Mouse (Mus musculus): ENCODE measurements around the gene Gm11011. TPM values are rescaled to one million over a fixed set of nuclear protein-coding genes. Genes with fewer than 3 reads are reported as not detected.
"Not testable (repeated sequence)": the region's sequence is repeated elsewhere in the genome, so short reads cannot be mapped to it uniquely, and the experiment has no call there.

Gene Gm11011
- total RNA-seq (2021) (not detected), polyA plus RNA-seq (2012; rRNA removed) (not detected in 2 replicates)
- long read RNA-seq, result 0 reads

GRCm38 (mm10) chr2:169587645-169588044 is at the start of gene Gm11011:
Gene Gm11011, minus strand, starts transcription at chr2:169587745.
- H3K36me3 ChIP-seq (ENCODE audit: control insufficient read depth, insufficient read depth, low read length); intact Hi-C loops (cut with DNase I); H3K4me1 ChIP-seq (ENCODE audit: control insufficient read depth, insufficient read depth, low read length): not testable (repeated sequence)

GRCm38 (mm10) chr2:169636414-169636813 is 48.9 kb upstream of the Gm11011 start:
- H3K27me3 ChIP-seq (ENCODE audit: control insufficient read depth, insufficient read depth, low read length), result no peaks in the 10 kb centered on the region
- WGBS, result 58% methylated on average over 4 of the region's 4 CpGs
- H3K9ac ChIP-seq (ENCODE audit: low read depth, low read length), result peak overlapping the region; percentile 44
- no peaks in the 10 kb centered on the region; the same call in 1 of the 2 replicates for H3K79me2 ChIP-seq (replicated peaks; ENCODE audit: control insufficient read depth, insufficient read depth, low read length)
- no peaks in the 10 kb centered on the region; the same call in 1 of the 2 replicates for H3K36me3 ChIP-seq (ENCODE audit: control insufficient read depth, insufficient read depth, low read length)
- peak overlapping the region; percentile 31; the same call in 1 of the 2 replicates for H3K4me3 ChIP-seq
- TF ChIP-seq POLR2A (IDR thresholded peaks at IDR 0.05; ENCODE audit: insufficient read depth, low read depth, low read length) (no peak), CTCF (IDR thresholded peaks at IDR 0.05) (no peak), EP300 (IDR thresholded peaks at IDR 0.05; ENCODE audit: insufficient read depth, low read depth, low read length) (no peak)
- peaks cover 2% of the 10 kb centered on the region; the same call in 1 of the 2 replicates for H3K4me1 ChIP-seq (ENCODE audit: control insufficient read depth, insufficient read depth, low read length)
- intact Hi-C loops (cut with DNase I), result no loop called here
- no peak for DNase-seq
- peak overlapping the region; percentile 3 for H3K27ac ChIP-seq

More at GRCm38 (mm10) chr2:169587645-169588044, at the start of gene Gm11011:
- not testable (repeated sequence) for H3K79me2 ChIP-seq (replicated peaks; ENCODE audit: control insufficient read depth, insufficient read depth, low read length); H3K27ac ChIP-seq; H3K9ac ChIP-seq (ENCODE audit: low read depth, low read length); DNase-seq; H3K27me3 ChIP-seq (ENCODE audit: control insufficient read depth, insufficient read depth, low read length); H3K4me3 ChIP-seq

GRCm38 (mm10) chr2:169635428-169635827 is 47.9 kb upstream of the Gm11011 start:
- intact Hi-C loops (cut with DNase I), result loop anchor here (2.0 kb wide), 1 partner anchor 29 kb away; no protein-coding TSS in a partner anchor
- H3K36me3 ChIP-seq (ENCODE audit: control insufficient read depth, insufficient read depth, low read length), result no peaks in the 10 kb centered on the region; the same call in 1 of the 2 replicates
- H3K27ac ChIP-seq, result peak overlapping the region; percentile 93
- no peak for DNase-seq
- TF ChIP-seq POLR2A (IDR thresholded peaks at IDR 0.05; ENCODE audit: insufficient read depth, low read depth, low read length), result no peak
- TF ChIP-seq EP300 (IDR thresholded peaks at IDR 0.05; ENCODE audit: insufficient read depth, low read depth, low read length), result no peak
- no peak for TF ChIP-seq CTCF (IDR thresholded peaks at IDR 0.05)
- peaks cover 2% of the 10 kb centered on the region; the same call in 1 of the 2 replicates for H3K4me1 ChIP-seq (ENCODE audit: control insufficient read depth, insufficient read depth, low read length)
- WGBS, result 37% methylated on average over 7 of the region's 7 CpGs
- H3K4me3 ChIP-seq, result peak overlapping the region; percentile 80
- no peaks in the 10 kb centered on the region for H3K27me3 ChIP-seq (ENCODE audit: control insufficient read depth, insufficient read depth, low read length)
- H3K79me2 ChIP-seq (replicated peaks; ENCODE audit: control insufficient read depth, insufficient read depth, low read length), result no peaks in the 10 kb centered on the region; the same call in 1 of the 2 replicates
- 0 out of 2 replicates have a peak overlapping the region, but pooled peaks have one; percentile 20 for H3K9ac ChIP-seq (ENCODE audit: low read depth, low read length)

- Histone ChIP-seq H3K4me3 (peak overlapping the region; percentile 80), H3K4me1 (ENCODE audit: control insufficient read depth, insufficient read depth, low read length) (peaks cover 2% of the 10 kb centered on the region; the same call in 1 of the 2 replicates), H3K27me3 (ENCODE audit: control insufficient read depth, insufficient read depth, low read length) (no peaks in the 10 kb centered on the region), H3K9ac (ENCODE audit: low read depth, low read length) (peak overlapping the region; percentile 91), H3K27ac (peak overlapping the region; percentile 93), H3K36me3 (ENCODE audit: control insufficient read depth, insufficient read depth, low read length) (no peaks in the 10 kb centered on the region; the same call in 1 of the 2 replicates), H3K79me2 (replicated peaks; ENCODE audit: control insufficient read depth, insufficient read depth, low read length) (no peaks in the 10 kb centered on the region; the same call in 1 of the 2 replicates)
- DNase-seq, result no peak
- intact Hi-C loops (cut with DNase I), result loop anchor here (2.0 to 5.0 kb wide), 3 partner anchors 30 to 212 kb away; no protein-coding TSS in a partner anchor
- WGBS, result 38% methylated on average over 17 of the region's 17 CpGs
- no peak for TF ChIP-seq CTCF (IDR thresholded peaks at IDR 0.05)
- no peak for TF ChIP-seq POLR2A (IDR thresholded peaks at IDR 0.05; ENCODE audit: insufficient read depth, low read depth, low read length)
- no peak for TF ChIP-seq EP300 (IDR thresholded peaks at IDR 0.05; ENCODE audit: insufficient read depth, low read depth, low read length)
These were observed 47.3 kb upstream of the Gm11011 start for GRCm38 (mm10) chr2:169634619-169635382.

GRCm38 (mm10) chr2:169633491-169634289 is 46.1 kb upstream of the Gm11011 start:
- Histone ChIP-seq H3K79me2 (replicated peaks; ENCODE audit: control insufficient read depth, insufficient read depth, low read length) (no peaks in the 10 kb centered on the region; the same call in 1 of the 2 replicates), H3K27me3 (ENCODE audit: control insufficient read depth, insufficient read depth, low read length) (no peaks in the 10 kb centered on the region), H3K4me1 (ENCODE audit: control insufficient read depth, insufficient read depth, low read length) (peaks cover 2% of the 10 kb centered on the region; the same call in 1 of the 2 replicates), H3K9ac (ENCODE audit: low read depth, low read length) (peak overlapping the region; percentile 91), H3K27ac (peak overlapping the region; percentile 93), H3K36me3 (ENCODE audit: control insufficient read depth, insufficient read depth, low read length) (no peaks in the 10 kb centered on the region; the same call in 1 of the 2 replicates), H3K4me3 (peak overlapping the region; percentile 80)
- peak; percentile 61 to 67 for DNase-seq
- TF ChIP-seq EP300 (IDR thresholded peaks at IDR 0.05; ENCODE audit: insufficient read depth, low read depth, low read length) (no peak), CTCF (IDR thresholded peaks at IDR 0.05) (peak; percentile 11; the same call in 1 of the 2 replicates)
- 2% methylated on average over 38 of the region's 38 CpGs for WGBS
- intact Hi-C loops (cut with DNase I), result loop anchor here (2.0 to 5.0 kb wide), 4 partner anchors 31 to 214 kb away; no protein-coding TSS in a partner anchor

Measured in heart, adult 2 months (tissue).